Mouse (Mus musculus): ENCODE results near the gene Ush2a.

The Ush2a gene

DNA sequence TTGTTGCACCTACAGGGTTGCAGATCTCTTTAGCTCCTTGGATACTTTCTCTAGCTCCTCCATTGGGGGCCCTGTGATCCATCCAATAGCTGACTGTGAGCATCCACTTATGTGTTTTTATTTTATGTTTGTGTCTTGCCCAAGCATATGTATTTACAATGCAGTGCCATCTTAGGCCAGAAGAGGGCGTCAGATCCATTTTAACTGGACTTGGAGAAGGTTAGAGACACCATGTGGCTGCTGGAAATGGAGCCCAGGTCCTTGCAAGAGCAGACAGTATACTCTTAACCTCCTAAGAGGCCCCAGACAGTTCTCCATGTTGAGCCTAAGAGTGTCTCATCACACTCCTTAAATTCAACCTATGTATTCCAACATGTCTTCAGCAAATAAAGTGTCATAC, 281.5 kb downstream of the Ush2a start:
- DNase-seq (ENCODE audit: low spot score), result no peak

DNA sequence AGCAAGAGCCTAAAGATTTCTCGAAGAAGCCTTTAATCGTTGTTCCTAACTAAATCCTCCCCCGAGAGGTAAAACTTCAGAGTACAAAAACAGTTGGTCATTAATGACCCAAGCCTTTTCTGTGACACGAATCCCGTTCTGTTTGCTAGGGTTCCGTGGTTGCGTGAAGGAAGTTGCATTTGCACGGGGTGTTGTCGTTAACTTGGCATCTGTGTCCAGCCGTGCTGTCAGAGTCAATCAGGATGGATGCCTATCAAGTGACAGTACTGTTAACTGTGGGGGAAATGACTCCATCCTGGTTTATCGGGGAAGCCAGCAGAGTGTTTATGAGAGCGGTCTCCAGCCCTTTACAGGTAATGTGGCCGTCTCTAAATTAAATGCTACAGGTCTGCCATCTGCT, 287.9 kb downstream of the Ush2a start:
- DNase-seq (ENCODE audit: low spot score), result no peak

DNA sequence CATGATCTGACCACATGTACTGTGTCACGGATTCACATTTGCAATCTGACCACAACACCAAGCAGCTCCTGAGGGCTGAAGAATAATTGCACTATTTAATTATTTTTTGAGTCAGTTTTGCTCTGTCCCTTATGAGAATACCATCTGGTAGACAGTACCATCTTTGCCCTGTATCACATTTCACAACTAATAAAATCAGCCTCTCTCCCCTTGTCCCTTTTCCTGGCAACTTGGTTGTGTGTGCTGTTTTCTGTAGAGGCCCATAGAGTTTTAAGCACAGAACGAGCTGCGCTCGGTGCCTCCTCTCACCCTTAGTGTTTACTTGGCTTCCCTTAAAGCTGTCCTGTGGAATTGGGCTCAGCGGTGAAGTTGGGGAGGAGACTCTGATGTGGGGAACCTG, 290.0 kb downstream of the Ush2a start:
- DNase-seq (ENCODE audit: low spot score), result no peak

DNA sequence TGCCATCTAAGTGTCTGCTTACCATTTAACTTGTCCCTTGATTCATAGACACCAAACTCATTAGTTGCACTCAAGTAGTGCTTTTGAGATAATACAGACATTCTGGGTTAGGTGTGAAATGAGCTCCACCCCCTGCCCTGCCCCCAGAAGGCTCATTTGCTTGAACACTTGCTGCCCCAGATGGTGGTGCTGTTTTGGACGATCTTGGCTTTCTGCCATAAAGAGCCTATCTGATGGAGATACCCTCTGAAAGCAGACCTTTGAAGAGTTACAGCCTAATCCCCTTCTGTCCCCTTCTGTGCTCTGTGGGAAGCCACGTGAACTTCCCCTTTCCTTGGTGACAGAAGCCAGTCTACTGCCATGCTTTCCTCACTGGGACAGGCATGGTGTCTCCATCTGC, 297.1 kb downstream of the Ush2a start:
- DNase-seq (ENCODE audit: low spot score), result no peak

DNA sequence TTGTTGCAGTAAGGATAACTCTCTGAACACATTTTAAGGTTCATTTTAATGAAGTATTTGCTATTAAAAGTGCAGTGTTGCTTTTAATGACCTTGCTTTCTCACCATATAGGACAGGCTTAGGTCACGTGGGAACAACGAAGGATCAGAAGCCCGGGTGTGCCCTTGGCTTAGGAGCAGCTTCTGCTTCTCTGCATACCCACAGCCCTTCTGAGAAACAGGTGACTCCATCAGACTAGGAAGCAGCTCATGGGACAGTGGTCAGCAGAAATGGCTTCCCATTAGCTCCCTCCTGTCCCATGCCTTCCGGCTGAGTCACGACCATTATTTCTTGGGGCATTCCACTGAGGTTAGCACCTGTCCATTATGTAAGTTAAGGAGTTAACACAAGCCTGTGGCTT, 304.4 kb downstream of the Ush2a start:
- no peak for DNase-seq (ENCODE audit: low spot score)

DNA sequence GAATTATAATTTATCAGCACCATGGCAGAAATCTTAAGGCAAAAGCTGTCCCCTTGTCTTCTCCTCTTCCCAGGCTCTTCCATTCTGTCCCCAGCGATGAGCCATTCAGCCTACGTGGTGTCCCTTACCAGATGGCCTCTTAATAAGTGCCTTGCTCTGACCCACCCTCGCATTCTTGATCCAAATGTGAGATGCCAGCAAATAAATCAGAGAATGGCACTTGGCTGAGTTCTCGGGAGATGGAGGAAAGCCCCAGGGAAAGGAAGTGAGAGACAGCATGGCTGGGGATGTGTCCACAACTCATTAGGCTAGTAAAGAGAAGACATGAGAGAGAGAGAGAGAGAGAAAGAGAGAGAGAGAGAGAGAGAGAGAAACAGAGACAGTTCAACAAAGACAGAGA, 305.7 kb downstream of the Ush2a start:
- DNase-seq (ENCODE audit: low spot score), result no peak

DNA sequence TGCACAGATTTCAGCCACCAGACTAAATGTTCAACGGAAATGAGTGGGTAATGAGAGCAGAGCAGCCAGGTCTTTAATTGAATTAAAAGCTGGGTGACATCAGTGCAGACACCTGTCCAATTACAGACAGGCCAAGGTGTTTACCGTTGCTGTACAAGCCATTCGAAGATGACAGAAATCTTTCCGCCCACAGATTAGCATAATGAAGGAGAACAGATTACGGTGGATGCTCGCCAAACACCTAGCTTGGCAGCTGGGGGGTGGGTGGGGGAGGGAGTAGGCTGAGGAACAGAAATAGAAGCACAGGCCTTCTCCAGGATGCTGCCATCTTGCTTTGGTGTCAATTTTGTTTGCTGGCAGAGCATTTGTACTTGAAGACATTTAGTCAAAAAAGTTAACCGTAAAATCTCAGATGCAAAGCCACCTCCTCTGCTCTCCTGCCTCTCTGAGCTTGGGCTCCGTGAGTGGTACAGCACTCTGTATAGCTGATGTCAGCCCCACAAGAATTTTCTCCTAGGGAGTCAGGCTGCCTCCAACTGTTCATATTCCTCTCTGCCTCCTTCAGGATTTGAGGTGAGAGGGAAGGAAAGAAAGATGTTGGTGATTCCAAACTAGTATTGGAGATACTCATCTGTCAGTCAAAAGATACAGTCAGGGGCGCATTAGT, 306.6 kb downstream of the Ush2a start:
- DNase-seq (ENCODE audit: low spot score), result no peak

DNA sequence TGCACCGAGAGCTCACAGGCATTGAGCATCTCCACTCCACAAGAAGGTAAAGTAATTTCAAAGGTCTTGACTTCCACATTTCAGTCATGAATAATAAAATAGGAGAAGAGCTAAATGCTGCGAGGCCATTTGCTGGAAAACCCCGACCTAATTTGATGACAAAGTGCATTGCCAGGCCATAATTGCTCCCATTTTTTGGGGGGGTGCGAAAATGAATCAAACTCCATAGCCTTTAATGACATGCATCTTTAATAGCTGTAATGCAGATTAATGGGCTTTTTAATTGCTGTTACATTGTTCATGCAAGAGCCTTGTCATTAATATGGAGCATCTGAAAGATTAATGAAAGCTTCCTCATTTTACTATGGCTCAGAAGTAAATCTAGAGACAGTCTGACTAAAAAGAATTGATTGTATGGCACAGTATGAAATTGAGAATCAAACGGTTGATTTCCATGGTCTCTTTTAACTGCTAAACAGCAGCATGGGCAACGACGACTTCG, 314.5 kb downstream of the Ush2a start:
- no peak for DNase-seq (ENCODE audit: low spot score)

DNA sequence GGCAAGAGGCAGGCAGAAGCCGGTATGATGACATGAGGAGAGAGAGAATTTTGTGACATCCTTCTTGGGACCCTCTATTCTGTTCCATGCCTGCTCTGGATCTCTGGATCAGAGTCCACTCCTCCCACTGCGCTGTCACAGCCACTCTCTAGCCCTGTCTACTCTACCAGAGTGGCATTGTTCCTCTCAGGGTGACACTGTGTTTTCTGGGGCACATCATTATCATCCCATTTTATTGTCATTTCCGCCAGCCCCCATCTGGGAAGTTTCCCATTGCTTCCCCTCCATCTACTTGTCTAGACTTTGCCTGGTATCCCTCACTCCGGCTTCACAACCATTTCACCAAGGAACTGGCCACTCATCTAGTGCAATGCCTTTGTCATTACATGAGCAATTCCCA, 315.6 kb downstream of the Ush2a start:
- DNase-seq (ENCODE audit: low spot score), result no peak

DNA sequence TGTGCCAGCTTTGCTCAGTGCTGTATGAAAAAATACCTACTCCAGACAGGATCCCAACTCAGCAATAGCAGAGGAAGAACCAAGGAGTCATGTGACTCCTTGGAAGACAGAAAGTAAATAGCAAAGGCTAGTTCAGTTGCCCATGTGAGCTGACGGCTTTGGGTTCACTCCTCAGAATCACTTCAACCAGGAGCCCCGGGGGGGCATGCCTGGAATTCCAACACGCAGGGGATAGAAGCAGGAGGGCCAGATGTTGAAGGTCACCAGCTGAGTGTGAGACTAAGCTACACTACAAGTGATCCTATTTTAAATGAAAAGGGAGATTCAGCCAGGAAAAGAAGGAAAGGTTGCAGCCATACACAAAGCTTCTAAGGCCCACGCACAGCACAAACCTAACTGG, 319.3 kb downstream of the Ush2a start:
- no peak for DNase-seq (ENCODE audit: low spot score)

DNA sequence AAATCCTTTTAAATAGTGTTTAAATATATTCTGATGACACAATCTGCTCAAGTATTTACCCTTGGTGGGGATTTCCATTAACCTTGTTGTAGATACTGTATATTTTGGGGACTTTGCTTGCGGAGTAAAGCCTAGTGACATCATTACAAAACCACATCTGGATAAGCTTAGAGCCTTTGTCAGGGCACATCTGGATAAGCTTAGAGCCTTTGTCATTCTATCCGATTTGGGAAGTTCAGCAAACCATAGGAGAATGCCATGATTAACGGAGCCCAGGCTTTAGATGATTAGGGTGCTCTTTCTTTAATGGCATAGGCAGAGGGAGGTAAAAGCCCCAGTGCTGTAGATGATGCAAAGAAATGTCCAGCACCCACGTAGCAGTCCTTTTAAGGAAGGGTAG, 333.4 kb downstream of the Ush2a start:
- DNase-seq (ENCODE audit: low spot score), result no peak

DNA sequence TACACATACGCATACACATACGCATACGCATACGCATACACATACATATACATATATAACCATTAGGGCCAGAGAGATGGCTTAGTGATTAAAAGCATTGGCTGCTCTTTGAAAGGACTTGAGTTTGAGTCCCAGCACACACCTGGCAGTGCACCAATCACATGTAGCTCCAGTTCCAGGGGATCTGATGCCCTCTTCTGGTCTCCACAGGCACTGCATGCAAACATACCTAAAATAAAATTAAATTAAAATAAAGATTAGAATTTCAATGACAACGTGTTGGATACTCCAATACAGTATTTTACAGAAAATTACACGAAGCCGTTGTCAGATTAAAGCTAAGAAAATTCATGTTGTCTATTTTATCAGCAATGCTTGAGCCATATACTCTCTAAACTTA, 336.2 kb downstream of the Ush2a start:
- DNase-seq (ENCODE audit: low spot score), result no peak

DNA sequence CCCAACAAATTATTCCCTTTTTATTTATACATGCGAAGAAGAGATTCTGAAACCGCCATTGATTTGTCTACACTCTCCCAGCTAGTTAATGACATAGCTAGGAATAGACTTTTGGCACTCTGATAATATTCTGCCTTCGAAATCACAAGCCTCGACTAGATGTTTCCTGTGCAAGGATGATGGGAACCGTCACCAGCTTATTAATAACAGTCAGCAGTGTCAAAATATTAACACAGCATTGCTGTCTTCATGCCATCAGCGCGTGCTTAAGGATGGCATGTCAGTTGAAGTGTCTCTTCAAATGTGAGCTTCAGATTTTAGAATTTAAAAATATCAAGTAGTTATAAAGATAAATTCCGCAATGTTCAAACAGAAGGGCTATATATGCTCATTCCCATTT, 337.3 kb downstream of the Ush2a start:
- no peak for DNase-seq (ENCODE audit: low spot score)

DNA sequence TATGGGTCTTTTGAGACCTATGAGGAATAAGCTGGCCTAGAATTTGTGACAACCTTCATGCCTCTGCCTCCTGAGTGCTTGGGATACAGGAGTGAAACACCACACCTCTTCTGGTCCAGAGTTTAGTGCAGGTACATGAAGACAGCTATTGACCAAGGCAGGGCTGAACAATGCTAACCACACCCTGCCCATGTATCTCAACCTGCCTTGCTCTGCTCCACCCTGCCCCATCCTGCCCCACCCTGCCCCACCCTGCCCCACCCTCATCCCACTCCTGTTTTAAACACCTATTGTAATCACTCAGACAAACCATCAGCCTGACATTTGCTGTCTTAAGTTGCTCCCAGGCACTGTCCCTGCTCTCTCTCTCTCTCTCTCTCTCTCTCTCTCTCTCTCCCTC, 344.6 kb downstream of the Ush2a start:
- no peak for DNase-seq (ENCODE audit: low spot score)

DNA sequence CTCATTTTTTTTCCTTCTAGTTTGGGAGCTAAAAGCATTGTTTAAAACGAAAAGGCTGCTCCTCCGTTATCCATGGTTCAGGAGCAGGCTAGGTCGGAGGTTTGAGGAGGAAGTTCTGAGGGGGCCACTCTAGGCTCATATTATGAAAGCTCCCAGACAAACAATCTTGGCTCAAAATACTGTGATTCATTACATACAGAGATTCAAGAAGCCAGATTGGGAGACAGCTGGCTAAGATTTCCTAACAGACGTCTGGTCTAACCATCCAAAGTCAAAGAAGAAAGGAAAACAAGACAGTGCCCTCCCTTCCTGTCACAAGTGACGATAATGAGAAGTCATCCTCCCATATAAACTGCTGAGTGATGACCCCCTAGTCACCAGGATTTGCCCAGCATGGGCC, 354.7 kb downstream of the Ush2a start:
- DNase-seq (ENCODE audit: low spot score), result no peak

DNA sequence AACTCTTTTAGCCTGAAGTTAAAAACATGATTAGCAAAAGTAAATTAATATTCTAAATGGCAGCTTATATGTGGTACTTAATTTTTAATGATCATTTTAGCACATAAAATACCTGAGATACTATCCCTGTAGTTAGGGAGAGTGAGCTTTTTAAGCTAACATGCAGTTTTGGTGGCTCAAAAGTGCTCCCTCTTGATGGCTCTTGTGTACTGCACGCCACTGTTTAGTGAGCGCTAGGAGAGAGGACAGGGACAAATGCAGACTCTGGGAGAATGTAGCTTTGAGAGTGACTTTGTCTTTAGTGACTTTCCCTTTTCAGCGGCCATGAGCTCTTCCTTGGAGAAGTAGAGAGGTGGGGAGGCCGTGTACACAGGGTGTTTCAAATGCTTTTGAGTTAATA, 371.9 kb downstream of the Ush2a start:
- no peak for DNase-seq (ENCODE audit: low spot score)

DNA sequence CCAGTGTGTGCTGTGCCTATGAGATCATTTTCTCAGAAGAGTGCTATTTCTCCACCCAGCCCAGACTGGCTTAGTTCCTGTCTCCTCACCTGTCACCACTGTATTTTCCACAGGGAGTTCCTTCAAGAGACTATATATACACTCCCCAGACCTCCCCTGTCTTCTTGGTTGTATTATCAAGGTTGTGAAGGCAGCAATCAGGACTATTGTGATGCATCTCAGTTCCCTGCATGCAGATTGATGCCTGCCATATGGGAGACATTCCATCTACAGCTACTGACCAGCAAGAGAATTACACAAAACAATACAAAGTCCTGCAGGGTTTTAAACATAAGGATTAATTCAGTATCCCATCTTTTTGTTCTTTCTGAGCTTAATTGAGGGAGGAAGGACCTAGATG, 377.8 kb downstream of the Ush2a start:
- DNase-seq (ENCODE audit: low spot score), result no peak

DNA sequence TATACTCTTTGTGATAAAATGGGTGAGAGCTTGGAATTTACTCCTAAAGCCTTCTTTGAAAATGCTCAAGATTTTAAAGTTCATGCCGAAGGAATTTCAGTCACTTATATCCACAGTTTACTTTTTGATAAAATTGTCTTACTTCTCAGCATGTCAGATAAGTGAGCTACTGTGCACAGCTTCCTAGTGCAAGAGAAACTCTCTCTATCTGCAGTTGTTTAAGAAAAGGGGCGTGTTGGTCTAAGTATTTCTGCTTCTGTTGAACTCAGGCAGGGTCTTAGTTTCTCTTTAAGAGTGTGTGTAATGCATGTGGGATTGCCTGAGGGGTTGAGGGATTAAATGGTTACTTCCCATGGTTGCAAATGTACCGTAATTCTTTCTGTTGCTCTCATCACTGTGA, 381.3 kb downstream of the Ush2a start:
- DNase-seq (ENCODE audit: low spot score), result no peak

DNA sequence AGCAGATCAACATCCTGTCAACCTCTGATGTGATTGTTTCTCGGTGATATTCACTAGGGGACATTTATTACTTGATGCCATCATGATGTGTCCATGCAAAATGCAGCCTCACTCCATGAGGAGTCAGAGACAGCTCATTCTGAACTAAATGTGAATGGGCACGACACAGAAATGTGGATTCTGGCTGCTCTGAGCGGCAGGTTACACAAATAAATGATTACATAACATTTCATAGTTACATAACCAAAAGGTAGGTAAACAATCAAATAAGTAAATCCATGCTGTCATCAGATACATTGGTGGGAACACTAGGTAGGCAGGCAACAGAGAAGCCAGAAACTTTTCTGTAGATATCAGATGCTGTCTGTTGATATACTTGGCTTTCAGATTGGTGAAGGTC, 391.2 kb downstream of the Ush2a start:
- DNase-seq (ENCODE audit: low spot score), result no peak

DNA sequence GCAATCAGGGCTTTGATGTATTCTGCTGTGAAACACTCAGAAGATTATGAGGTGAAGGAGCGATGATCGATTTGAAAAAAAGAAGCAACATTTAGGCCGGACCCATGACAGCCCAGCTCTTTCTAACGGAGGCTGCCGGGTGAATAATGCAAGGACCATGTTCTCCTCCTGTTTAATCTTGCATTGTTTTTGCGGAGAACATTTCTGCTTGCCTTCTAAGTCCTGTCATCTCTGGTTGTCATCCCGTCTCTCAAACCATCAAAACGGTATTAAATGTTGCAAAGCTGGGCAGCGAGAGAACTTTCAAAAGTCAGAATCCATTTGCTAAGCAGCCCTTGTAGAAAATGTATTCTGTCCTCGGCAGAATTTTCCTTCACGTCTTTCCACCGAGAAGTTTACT, 394.3 kb downstream of the Ush2a start:
- DNase-seq (ENCODE audit: low spot score), result no peak

DNA sequence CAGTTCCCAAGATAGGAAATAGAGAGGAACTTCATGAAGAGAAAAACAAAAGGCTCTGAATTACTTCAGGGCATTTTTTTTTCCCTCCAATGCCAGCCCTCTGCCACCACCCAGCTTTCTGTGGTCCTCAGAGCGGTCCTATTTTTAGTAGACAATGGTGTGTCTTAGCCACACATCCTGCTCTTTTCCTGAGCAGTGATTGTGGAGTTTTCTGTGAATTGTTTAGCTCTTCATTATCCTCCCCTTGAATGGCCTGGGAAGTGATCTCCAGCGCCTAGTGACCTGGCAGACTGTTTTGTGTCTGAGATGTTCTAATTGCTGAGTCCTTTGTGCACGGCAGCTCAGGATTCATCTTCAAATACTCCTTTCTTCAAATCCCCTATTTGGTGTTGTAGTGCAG, 397.3 kb downstream of the Ush2a start:
- DNase-seq (ENCODE audit: low spot score), result no peak

DNA sequence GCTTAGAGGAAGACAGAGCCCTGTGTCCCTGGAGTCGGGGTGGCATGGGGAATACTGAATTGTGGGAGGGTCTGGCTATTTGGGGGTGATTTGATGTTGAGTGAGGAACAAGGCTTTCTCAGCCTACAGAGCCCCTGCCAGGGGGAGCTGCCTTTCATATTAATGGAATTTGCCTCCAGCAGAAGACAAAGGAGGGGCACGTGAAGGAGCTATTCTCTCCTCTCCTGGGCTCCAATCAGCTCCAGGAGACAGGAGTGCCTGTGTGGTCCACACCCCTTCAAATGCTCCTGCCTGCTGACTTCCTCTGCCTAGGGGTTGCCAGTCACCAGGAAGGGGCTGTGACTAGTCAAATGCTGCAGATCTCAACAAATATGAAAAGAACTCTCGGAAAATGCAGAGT, 398.5 kb downstream of the Ush2a start:
- no peak for DNase-seq (ENCODE audit: low spot score)

DNA sequence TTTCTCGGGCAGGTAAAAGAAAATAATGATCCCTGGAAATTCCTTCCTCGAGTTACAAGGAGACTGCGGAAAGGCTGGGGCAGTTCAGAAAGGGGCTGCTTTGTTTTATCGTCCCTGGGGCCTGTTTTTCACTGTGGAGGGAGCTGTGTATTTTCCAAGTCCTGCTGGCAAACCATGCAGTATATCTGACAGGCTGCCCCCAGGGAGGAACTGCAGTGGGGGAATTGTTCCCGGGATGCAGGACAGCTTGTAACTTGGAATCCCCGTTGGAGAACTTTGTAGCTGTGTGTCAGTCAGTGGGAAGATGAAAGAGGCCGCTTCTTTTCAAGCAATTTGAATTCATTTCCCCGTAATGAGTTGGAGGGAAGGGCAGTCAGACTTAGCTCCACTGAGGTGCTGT, 399.1 kb downstream of the Ush2a start:
- no peak for DNase-seq (ENCODE audit: low spot score)

DNA sequence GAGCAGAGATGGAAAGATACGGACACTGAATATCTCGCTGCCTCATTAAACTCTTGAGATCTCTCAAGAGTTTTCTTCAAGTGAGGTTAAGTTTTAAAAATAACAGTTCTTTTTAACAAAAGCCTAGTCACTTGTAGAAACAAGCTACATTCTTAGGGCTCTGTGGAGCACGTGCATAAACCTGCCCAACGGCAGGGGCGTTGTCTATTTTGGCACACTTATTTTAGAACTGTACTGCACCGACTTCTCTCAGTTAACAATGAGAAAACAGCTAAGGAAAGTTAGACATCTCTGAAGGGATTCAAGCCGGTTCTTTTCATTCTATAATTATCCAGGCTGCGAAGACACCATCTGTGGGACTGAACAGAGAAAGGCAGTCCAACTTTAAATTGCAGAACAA, 405.6 kb downstream of the Ush2a start:
- no peak for DNase-seq (ENCODE audit: low spot score)

DNA sequence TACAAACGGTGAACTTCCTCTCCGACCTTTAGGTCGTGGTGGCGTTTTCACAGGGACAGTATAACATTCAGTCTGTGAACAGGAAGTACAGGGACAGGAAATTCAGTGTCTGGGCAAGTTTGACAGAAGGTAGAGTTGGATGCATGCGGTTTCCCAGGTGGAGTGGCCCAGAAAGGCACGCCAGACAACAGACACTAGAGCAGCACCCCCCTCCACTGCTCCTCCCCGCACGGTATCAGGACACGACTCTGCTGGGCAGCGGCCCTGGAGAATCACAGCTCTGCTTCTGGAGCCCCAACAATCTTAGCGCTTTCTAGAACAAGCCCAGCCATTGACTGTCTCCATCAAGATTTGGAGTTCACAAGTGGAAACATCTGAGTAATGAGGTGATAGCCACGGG, 406.7 kb downstream of the Ush2a start:
- no peak for DNase-seq (ENCODE audit: low spot score)
